Mouse (Mus musculus): ENCODE measurements around the gene Lmo2.

GRCm38 (mm10) chr2:103930306-103931019, 27.3 kb upstream of the Lmo2 start:
- TF ChIP-seq CTCF (IDR thresholded peaks at IDR 0.05; ENCODE audit: control insufficient read depth, insufficient read depth, insufficient read length) (no peak), MYOD1 (IDR thresholded peaks at IDR 0.05; ENCODE audit: control insufficient read depth, insufficient read length, low read depth) (no peak), CEBPB (IDR thresholded peaks at IDR 0.05; ENCODE audit: low read depth) (no peak)
